Mouse (Mus musculus): ENCODE results near the gene Otog. TPM values are rescaled to one million over a fixed set of nuclear protein-coding genes. Genes with fewer than 3 reads are reported as not detected.

Gene Otog
- polyA plus RNA-seq, 1 experiment from 2014 or later = 0.07 TPM

- Histone ChIP-seq H3K4me3 (no peak overlapping the region), H3K27me3 (ENCODE audit: poor library complexity, severe bottlenecking) (no peaks in the 10 kb centered on the region), H3K9me3 (no peaks in the 10 kb centered on the region; the same call in 1 of the 2 replicates), H3K4me1 (peaks cover 7% of the 10 kb centered on the region), H3K36me3 (replicated peaks) (no peaks in the 10 kb centered on the region), H3K27ac (no peak overlapping the region)
- DNase-seq (ENCODE audit: extremely low spot score, low spot score) = no peak
- 84% methylated on average over 5 of the region's 5 CpGs for WGBS
Observed at GRCm38 (mm10) chr7:46340295-46340694, 99.5 kb downstream of the Otog start.

GRCm38 (mm10) chr7:46341471-46341870 lies 100.7 kb downstream of the Otog start:
- Histone ChIP-seq H3K4me3 (no peak overlapping the region), H3K27ac (no peak overlapping the region), H3K36me3 (replicated peaks) (no peaks in the 10 kb centered on the region), H3K9me3 (no peaks in the 10 kb centered on the region; the same call in 1 of the 2 replicates), H3K27me3 (ENCODE audit: poor library complexity, severe bottlenecking) (0 out of 2 replicates have a peak, but pooled peaks cover 3% of the 10 kb centered on the region), H3K4me1 (peaks cover 7% of the 10 kb centered on the region)
- no peak for DNase-seq (ENCODE audit: extremely low spot score, low spot score)
- WGBS = 86% methylated on average over 9 of the region's 9 CpGs

- WGBS = 74% methylated on average over 4 of the region's 4 CpGs
- peaks cover 56% of the 10 kb centered on the region for H3K27me3 ChIP-seq (ENCODE audit: poor library complexity, severe bottlenecking)
- no peaks in the 10 kb centered on the region for H3K9me3 ChIP-seq
- H3K4me1 ChIP-seq = peaks cover 7% of the 10 kb centered on the region
- no peak for DNase-seq (ENCODE audit: extremely low spot score, low spot score)
- no peak overlapping the region for H3K27ac ChIP-seq
- no peak overlapping the region for H3K4me3 ChIP-seq
- H3K36me3 ChIP-seq (replicated peaks) = no peaks in the 10 kb centered on the region
Observed at GRCm38 (mm10) chr7:46347692-46348091, 106.9 kb downstream of the Otog start.

- no peaks in the 10 kb centered on the region for H3K9me3 ChIP-seq
- H3K36me3 ChIP-seq (replicated peaks) = no peaks in the 10 kb centered on the region
- peaks cover 56% of the 10 kb centered on the region for H3K27me3 ChIP-seq (ENCODE audit: poor library complexity, severe bottlenecking)
- 1% methylated on average over 36 of the region's 36 CpGs for WGBS
- peak overlapping the region; percentile 37 for H3K4me3 ChIP-seq
- no peak for DNase-seq (ENCODE audit: extremely low spot score, low spot score)
- peaks cover 7% of the 10 kb centered on the region for H3K4me1 ChIP-seq
- no peak overlapping the region for H3K27ac ChIP-seq
Observed at GRCm38 (mm10) chr7:46348813-46349212, 108.0 kb downstream of the Otog start.

GRCm38 (mm10) chr7:46350119-46350702 lies 109.4 kb downstream of the Otog start:
- 52% methylated on average over 9 of the region's 9 CpGs for WGBS
- Histone ChIP-seq H3K27me3 (ENCODE audit: poor library complexity, severe bottlenecking) (peaks cover 56% of the 10 kb centered on the region), H3K4me1 (peaks cover 7% of the 10 kb centered on the region), H3K27ac (no peak overlapping the region), H3K36me3 (replicated peaks) (no peaks in the 10 kb centered on the region), H3K4me3 (no peak overlapping the region), H3K9me3 (no peaks in the 10 kb centered on the region)
- DNase-seq (ENCODE audit: extremely low spot score, low spot score) = no peak

- H3K36me3 ChIP-seq (replicated peaks) = no peaks in the 10 kb centered on the region
- DNase-seq (ENCODE audit: extremely low spot score, low spot score) = no peak
- 81% methylated on average over 2 of the region's 2 CpGs for WGBS
- H3K4me3 ChIP-seq = no peak overlapping the region
- H3K27ac ChIP-seq = no peak overlapping the region
- H3K9me3 ChIP-seq = no peaks in the 10 kb centered on the region
- H3K4me1 ChIP-seq = peaks cover 7% of the 10 kb centered on the region
- H3K27me3 ChIP-seq (ENCODE audit: poor library complexity, severe bottlenecking) = peaks cover 40% of the 10 kb centered on the region
Observed at GRCm38 (mm10) chr7:46352748-46353147, 112.0 kb downstream of the Otog start.

GRCm38 (mm10) chr7:46353216-46353615 lies 112.4 kb downstream of the Otog start:
- no peak overlapping the region for H3K27ac ChIP-seq
- H3K4me1 ChIP-seq = peaks cover 7% of the 10 kb centered on the region
- peaks cover 35% of the 10 kb centered on the region for H3K27me3 ChIP-seq (ENCODE audit: poor library complexity, severe bottlenecking)
- no peak overlapping the region for H3K4me3 ChIP-seq
- WGBS = 64% methylated on average over 8 of the region's 8 CpGs
- H3K9me3 ChIP-seq = no peaks in the 10 kb centered on the region
- no peak for DNase-seq (ENCODE audit: extremely low spot score, low spot score)
- H3K36me3 ChIP-seq (replicated peaks) = no peaks in the 10 kb centered on the region

GRCm38 (mm10) chr7:46353875-46354274 lies 113.1 kb downstream of the Otog start:
- H3K4me3 ChIP-seq = no peak overlapping the region
- peaks cover 2% of the 10 kb centered on the region for H3K4me1 ChIP-seq
- H3K36me3 ChIP-seq (replicated peaks) = no peaks in the 10 kb centered on the region
- DNase-seq (ENCODE audit: extremely low spot score, low spot score) = no peak
- H3K9me3 ChIP-seq = no peaks in the 10 kb centered on the region
- H3K27ac ChIP-seq = no peak overlapping the region
- WGBS = 76% methylated on average over 4 of the region's 4 CpGs
- H3K27me3 ChIP-seq (ENCODE audit: poor library complexity, severe bottlenecking) = peaks cover 29% of the 10 kb centered on the region

Other genes starting within 250 kb of the Otog start
- gene Abcc6, start 210.7 kb upstream of the Otog start, polyA plus RNA-seq (2016; fragmentation: Nextera tagmentation; extraction: Ambion mirVana) = 0.10 and 0.33 TPM in 2 replicates
- 33.7 and 33.8 TPM in 2 replicates for gene Nomo1, start 207.3 kb upstream of the Otog start, polyA plus RNA-seq (2016; fragmentation: Nextera tagmentation; extraction: Ambion mirVana)
- gene Kcnj11, start 140.2 kb upstream of the Otog start, polyA plus RNA-seq (2016; fragmentation: Nextera tagmentation; extraction: Ambion mirVana) = 0.12 and 0.54 TPM in 2 replicates
- 1.5 TPM in 2 replicates for gene Abcc8, start 61.0 kb upstream of the Otog start, polyA plus RNA-seq (2016; fragmentation: Nextera tagmentation; extraction: Ambion mirVana)
- gene Ush1c, start 2.5 kb upstream of the Otog start, polyA plus RNA-seq (2016; fragmentation: Nextera tagmentation; extraction: Ambion mirVana) = 3.6 and 4.4 TPM in 2 replicates
- not detected in 2 replicates for gene Myod1, start 135.5 kb downstream of the Otog start, polyA plus RNA-seq (2016; fragmentation: Nextera tagmentation; extraction: Ambion mirVana)
- 0.20 and 0.24 TPM in 2 replicates for gene Kcnc1, start 155.5 kb downstream of the Otog start, polyA plus RNA-seq (2016; fragmentation: Nextera tagmentation; extraction: Ambion mirVana)